Mouse (Mus musculus) stomach, postnatal 0 days (tissue): Measurements from ENCODE around the gene Papss2. TPM values are rescaled to one million over a fixed set of nuclear protein-coding genes. Genes with fewer than 3 reads are reported as not detected.

ENCODE experiments used
- ATAC-seq: fragments of 200-750 bp; cut with Nextera tagmentation; 2 replicates; pipeline ENCODE4 v1.8.0; 2017; ENCODE audit not compliant: low FRiP score, low TSS enrichment
- DNase-seq: peaks from one replicate; pipeline ENCODE4 v3.0.0-alpha.2; 2016; ENCODE audit warnings: low spot score
- H3K27ac ChIP-seq: fragments of 300-500 bp; sonication (generic); replicated peaks from 2 replicates; pipeline ENCODE4 v1.5.1; 2014; ENCODE audit warnings: mild to moderate bottlenecking, control low read depth
- H3K27me3 ChIP-seq: fragments of 300-500 bp; sonication (generic); 2 replicates; pipeline ENCODE4 v1.6.1; 2014; ENCODE audit warnings: low read length; ENCODE audit not compliant: control insufficient read depth, insufficient read depth
- H3K36me3 ChIP-seq: fragments of 300-500 bp; sonication (generic); 2 replicates; pipeline ENCODE4 v1.6.1; 2014; ENCODE audit warnings: low read length, mixed read lengths; ENCODE audit not compliant: control insufficient read depth, insufficient read depth
- H3K4me1 ChIP-seq: fragments of 300-500 bp; sonication (generic); replicated peaks from 2 replicates; pipeline ENCODE4 v1.6.1; 2014; ENCODE audit warnings: antibody characterized with exemption; ENCODE audit not compliant: control insufficient read depth, insufficient read depth
- H3K4me2 ChIP-seq: fragments of 300-500 bp; sonication (generic); replicated peaks from 2 replicates; pipeline ENCODE4 v1.6.1; 2014; ENCODE audit warnings: low read depth, mild to moderate bottlenecking, control low read depth, moderate library complexity
- H3K4me3 ChIP-seq: fragments of 300-500 bp; sonication (generic); 2 replicates; pipeline ENCODE4 v1.5.1; 2014; ENCODE audit warnings: low read depth, low read length, control low read depth
- H3K9ac ChIP-seq: fragments of 300-500 bp; sonication (generic); 2 replicates; pipeline ENCODE4 v1.6.1; 2014; ENCODE audit warnings: mild to moderate bottlenecking, low read length, control low read depth, mixed read lengths
- H3K9me3 ChIP-seq: fragments of 300-500 bp; sonication (generic); 2 replicates; pipeline ENCODE4 v1.6.1; 2016; ENCODE audit warnings: low read length; ENCODE audit not compliant: control insufficient read depth
- CTCF ChIP-seq: IDR thresholded peaks from 2 replicates; pipeline ENCODE4 v1.5.1; 2016; ENCODE audit warnings: antibody characterized with exemption, low read depth, mild to moderate bottlenecking, moderate library complexity
- EP300 ChIP-seq: optimal IDR thresholded peaks from 2 replicates; pipeline ENCODE3; 2016; ENCODE audit warnings: antibody characterized with exemption
- WGBS: fragments of 180-500 bp; shearing (Covaris S2); extraction: QIAGEN DNeasy Blood & Tissue Kit; methylation state at CpG from one replicate; pipeline ENCODE4 v1.1.7; 2014; 5-methylcytosine and 5-hydroxymethylcytosine counted together
- polyA plus RNA-seq: library from polyadenylated mRNA; unstranded; fragments of >200 nt; fragmentation: Nextera tagmentation; extraction: Ambion mirVana; gene quantifications from 2 replicates; pipeline ENCODE4 v1.2.1, GENCODE M21; 2015

Papss2 gene
- polyA plus RNA-seq, 1 experiment from 2014 or later = 20.8 TPM

DNA sequence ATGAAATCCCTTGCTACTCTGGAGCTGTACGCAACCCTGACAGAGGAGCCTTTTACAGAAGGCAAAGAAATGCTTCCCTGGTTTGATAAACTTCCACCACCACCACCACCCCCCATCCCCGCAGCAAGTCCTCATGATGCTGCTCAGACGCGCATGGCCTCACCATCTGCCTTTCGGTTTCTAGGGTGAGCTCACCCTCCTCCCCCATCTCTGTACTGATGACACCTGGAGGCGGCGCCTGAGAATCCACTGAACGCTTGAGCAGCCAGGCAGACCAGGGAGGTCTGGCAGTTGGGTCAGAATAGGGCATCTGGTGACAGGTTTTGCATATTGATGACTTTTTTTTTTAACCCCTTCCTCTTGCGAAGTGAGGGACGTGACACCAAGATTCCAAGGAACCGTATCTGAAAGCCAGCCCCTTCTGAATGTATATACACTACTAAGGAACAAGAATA, 117.0 kb downstream of the Papss2 start:
- peak overlapping the region; percentile 85 for H3K27ac ChIP-seq
- ATAC-seq (peak; percentile 88), DNase-seq (peak; percentile 80)
- H3K27me3 ChIP-seq = no peaks in the 10 kb centered on the region
- H3K4me2 ChIP-seq = peak overlapping the region; percentile 70
- H3K9me3 ChIP-seq = no peaks in the 10 kb centered on the region
- no peaks in the 10 kb centered on the region for H3K36me3 ChIP-seq
- peak overlapping the region; percentile 72 for H3K4me3 ChIP-seq
- no peaks in the 10 kb centered on the region for H3K4me1 ChIP-seq
- WGBS = 0% methylated on average over 11 of the region's 11 CpGs
- H3K9ac ChIP-seq = peak overlapping the region; percentile 65
- TF ChIP-seq EP300 (no peak), CTCF (peak; percentile 58)

DNA sequence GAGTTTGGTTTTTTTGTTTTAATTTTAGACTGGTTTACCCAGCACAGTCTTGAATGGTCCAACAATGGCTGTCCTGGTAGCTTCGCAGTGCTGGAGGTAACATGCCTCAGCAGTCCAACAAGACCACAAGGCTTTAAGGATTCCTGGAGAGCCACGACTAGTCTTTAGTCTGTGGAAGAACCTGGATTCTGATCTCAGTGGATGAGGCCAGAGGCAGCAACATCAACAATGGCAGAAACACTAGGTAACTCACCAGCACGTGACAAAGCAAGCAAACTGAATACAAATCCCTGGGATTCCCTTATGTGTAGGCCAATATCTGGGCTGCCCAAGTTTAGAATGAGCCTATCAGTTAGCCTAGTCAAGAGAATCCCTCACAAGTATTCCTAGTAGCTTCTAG, 117.9 kb downstream of the Papss2 start:
- no peak for ATAC-seq
- Histone ChIP-seq H3K9ac (no peak overlapping the region), H3K4me2 (no peak overlapping the region), H3K4me3 (no peak overlapping the region), H3K27me3 (no peaks in the 10 kb centered on the region), H3K9me3 (no peaks in the 10 kb centered on the region), H3K27ac (no peak overlapping the region), H3K36me3 (no peaks in the 10 kb centered on the region), H3K4me1 (no peaks in the 10 kb centered on the region)
- no peak for DNase-seq
- TF ChIP-seq EP300 = no peak
- no peak for TF ChIP-seq CTCF
- WGBS = 87% methylated on average over 3 of the region's 3 CpGs

DNA sequence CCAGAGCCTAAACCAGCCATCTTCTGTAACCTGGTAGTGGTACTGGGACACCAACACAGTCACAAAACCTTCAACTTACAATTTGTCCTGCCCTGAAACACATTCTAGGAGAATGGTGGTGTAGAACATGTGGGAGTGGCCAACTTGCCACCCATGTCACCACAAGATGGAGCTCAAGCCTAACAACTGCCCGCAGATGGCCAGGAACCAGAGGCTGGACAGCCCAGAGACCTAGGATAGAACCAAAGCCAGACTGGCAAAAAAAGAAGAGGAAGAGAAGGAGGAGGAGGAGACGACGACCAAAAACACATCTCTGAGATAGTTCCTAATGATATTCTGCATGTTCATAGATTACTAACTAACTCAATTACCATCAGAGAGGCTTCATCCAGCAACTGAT, 119.6 kb downstream of the Papss2 start:
- ATAC-seq (peak; percentile 50; the same call in 1 of the 2 replicates), DNase-seq (peak; percentile 75)
- no peak overlapping the region for H3K4me3 ChIP-seq
- no peaks in the 10 kb centered on the region for H3K4me1 ChIP-seq
- no peaks in the 10 kb centered on the region for H3K27me3 ChIP-seq
- H3K4me2 ChIP-seq = no peak overlapping the region
- H3K9ac ChIP-seq = no peak overlapping the region
- H3K36me3 ChIP-seq = no peaks in the 10 kb centered on the region
- no peaks in the 10 kb centered on the region for H3K9me3 ChIP-seq
- TF ChIP-seq CTCF = peak; percentile 97
- TF ChIP-seq EP300 = no peak
- H3K27ac ChIP-seq = no peak overlapping the region
- WGBS = 2% methylated on average over 3 of the region's 3 CpGs

DNA sequence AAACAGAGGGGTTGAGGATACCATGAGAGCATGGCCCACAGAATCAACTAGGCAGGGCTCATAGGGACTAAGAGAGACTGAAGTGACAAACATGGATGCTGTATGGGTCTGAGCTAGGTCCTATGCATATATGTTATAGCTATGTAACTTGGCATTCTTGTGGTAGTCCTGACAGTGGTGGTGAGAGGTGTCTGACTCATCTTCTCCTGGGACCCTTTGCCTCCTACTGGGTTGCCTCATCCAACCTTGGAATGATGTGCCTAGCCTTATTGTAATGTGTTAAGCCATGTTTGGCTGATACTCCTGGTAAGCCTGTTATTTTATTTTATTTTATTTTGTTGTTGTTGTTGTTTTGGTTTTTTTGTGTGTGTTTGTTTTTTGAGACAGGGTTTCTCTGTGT, 120.1 kb downstream of the Papss2 start:
- TF ChIP-seq EP300 (no peak), CTCF (no peak)
- Histone ChIP-seq H3K4me3 (no peak overlapping the region), H3K36me3 (no peaks in the 10 kb centered on the region), H3K9me3 (no peaks in the 10 kb centered on the region), H3K9ac (no peak overlapping the region), H3K27me3 (no peaks in the 10 kb centered on the region), H3K4me2 (no peak overlapping the region), H3K4me1 (no peaks in the 10 kb centered on the region), H3K27ac (no peak overlapping the region)
- DNase-seq (no peak), ATAC-seq (no peak)

Other genes starting within 250 kb of the Papss2 start
- gene Sgms1, start 206.1 kb upstream of the Papss2 start, polyA plus RNA-seq = 27.2 and 29.3 TPM in 2 replicates
- 120 and 138 TPM in 2 replicates for gene Rpl9-ps6, start 129.2 kb upstream of the Papss2 start, polyA plus RNA-seq
- 37.5 and 38.7 TPM in 2 replicates for gene Minpp1, start 110.0 kb upstream of the Papss2 start, polyA plus RNA-seq
- gene Atad1, start 144.0 kb downstream of the Papss2 start, polyA plus RNA-seq = 42.2 and 42.6 TPM in 2 replicates
- gene Pten, start 161.7 kb downstream of the Papss2 start, polyA plus RNA-seq = 7.2 and 8.1 TPM in 2 replicates